Mouse (Mus musculus): Measurements from ENCODE around the gene Ndufb7. TPM values are rescaled to one million over a fixed set of nuclear protein-coding genes. Genes with fewer than 3 reads are reported as not detected.

Gene Ndufb7
- total RNA-seq, 2 experiments from 2014 or later: 144 to 147 TPM

- Histone ChIP-seq H3K4me3 (no peak overlapping the region), H3K27ac (peak overlapping the region; percentile 32; the same call in 1 of the 2 replicates)
- no peak for TF ChIP-seq CTCF (IDR thresholded peaks at IDR 0.05)
- intact Hi-C loops (cut with DNase I): no loop called here
- peak; percentile 11 to 12 for DNase-seq (ENCODE audit: extremely low spot score in 1 of 2, low spot score in 2 of 2)
Measured at GRCm38 (mm10) chr8:83577384-83577791, 10.9 kb downstream of the Ndufb7 start.

DNA sequence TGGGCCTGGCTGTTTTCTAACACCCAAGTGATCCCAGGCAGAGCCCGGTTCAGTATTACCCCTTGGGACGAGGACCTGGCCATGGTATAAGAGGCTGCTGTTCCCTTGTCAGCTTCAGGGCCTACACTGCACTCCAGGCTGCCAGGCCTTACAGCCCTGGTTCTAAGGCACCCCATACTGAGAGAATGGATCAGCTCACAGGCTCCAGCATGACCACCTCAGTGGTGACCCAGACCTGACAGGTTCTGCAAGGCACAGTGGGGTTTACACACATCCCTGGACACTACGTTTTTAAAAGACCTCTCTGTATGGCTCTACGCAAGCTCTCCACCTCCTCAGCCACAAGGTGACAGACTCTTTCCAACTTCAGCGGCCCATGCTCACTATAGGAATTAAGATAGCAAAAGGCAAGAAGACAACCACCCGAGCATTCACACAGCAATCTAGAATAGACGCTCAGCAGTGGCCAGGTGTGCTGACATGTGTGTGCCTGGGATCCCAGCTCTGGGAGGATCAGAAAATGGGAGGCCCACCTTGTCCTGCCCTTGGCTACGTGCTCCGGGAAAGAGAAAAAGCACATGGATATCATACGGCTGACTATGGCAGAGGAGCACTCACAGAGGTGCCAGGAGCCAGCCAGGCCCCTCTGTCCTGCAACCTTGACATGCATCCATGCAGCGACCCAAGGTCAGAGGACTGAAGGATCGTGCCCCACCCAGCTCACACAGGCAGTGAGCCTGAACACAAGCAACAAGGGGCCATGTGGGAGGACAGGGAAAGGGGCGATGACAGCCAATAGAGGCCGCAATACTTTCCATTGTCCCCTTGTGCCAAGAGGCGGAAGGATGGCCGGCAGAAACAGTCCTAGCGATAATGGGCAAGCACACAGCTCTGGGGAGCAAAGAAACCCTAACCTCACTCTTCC is 11.9 kb downstream of the Ndufb7 start:
- H3K27ac ChIP-seq: peak overlapping the region; percentile 24; the same call in 1 of the 2 replicates
- peak in 1 of 2 experiments; percentile 10 for DNase-seq (ENCODE audit: extremely low spot score in 1 of 2, low spot score in 2 of 2)
- H3K4me3 ChIP-seq: no peak overlapping the region
- intact Hi-C loops (cut with DNase I): no loop called here
- TF ChIP-seq CTCF (IDR thresholded peaks at IDR 0.05): no peak

GRCm38 (mm10) chr8:83579676-83580075 is 13.2 kb downstream of the Ndufb7 start:
- intact Hi-C loops (cut with DNase I): no loop called here
- no peak overlapping the region for H3K4me3 ChIP-seq
- no peak for TF ChIP-seq CTCF (IDR thresholded peaks at IDR 0.05)
- no peak for DNase-seq (ENCODE audit: extremely low spot score in 1 of 2, low spot score in 2 of 2)
- no peak overlapping the region for H3K27ac ChIP-seq

- DNase-seq (ENCODE audit: extremely low spot score in 1 of 2, low spot score in 2 of 2): peak in 1 of 2 experiments; percentile 6
- intact Hi-C loops (cut with DNase I): no loop called here
- no peak overlapping the region for H3K4me3 ChIP-seq
- no peak for TF ChIP-seq CTCF (IDR thresholded peaks at IDR 0.05)
- H3K27ac ChIP-seq: no peak overlapping the region
Measured at GRCm38 (mm10) chr8:83580826-83581225, 14.4 kb downstream of the Ndufb7 start.

- no peak for TF ChIP-seq CTCF (IDR thresholded peaks at IDR 0.05)
- intact Hi-C loops (cut with DNase I): no loop called here
- no peak for DNase-seq (ENCODE audit: extremely low spot score in 1 of 2, low spot score in 2 of 2)
- Histone ChIP-seq H3K27ac (no peak overlapping the region), H3K4me3 (no peak overlapping the region)
Measured at GRCm38 (mm10) chr8:83582226-83582625, 15.8 kb downstream of the Ndufb7 start.

GRCm38 (mm10) chr8:83583236-83583635 is 16.8 kb downstream of the Ndufb7 start:
- TF ChIP-seq CTCF (IDR thresholded peaks at IDR 0.05): no peak
- intact Hi-C loops (cut with DNase I): no loop called here
- H3K27ac ChIP-seq: no peak overlapping the region
- no peak for DNase-seq (ENCODE audit: extremely low spot score in 1 of 2, low spot score in 2 of 2)
- no peak overlapping the region for H3K4me3 ChIP-seq

- intact Hi-C loops (cut with DNase I): no loop called here
- no peak for TF ChIP-seq CTCF (IDR thresholded peaks at IDR 0.05)
- no peak for DNase-seq (ENCODE audit: extremely low spot score in 1 of 2, low spot score in 2 of 2)
- Histone ChIP-seq H3K4me3 (no peak overlapping the region), H3K27ac (no peak overlapping the region)
Measured at GRCm38 (mm10) chr8:83584771-83585170, 18.3 kb downstream of the Ndufb7 start.

DNA sequence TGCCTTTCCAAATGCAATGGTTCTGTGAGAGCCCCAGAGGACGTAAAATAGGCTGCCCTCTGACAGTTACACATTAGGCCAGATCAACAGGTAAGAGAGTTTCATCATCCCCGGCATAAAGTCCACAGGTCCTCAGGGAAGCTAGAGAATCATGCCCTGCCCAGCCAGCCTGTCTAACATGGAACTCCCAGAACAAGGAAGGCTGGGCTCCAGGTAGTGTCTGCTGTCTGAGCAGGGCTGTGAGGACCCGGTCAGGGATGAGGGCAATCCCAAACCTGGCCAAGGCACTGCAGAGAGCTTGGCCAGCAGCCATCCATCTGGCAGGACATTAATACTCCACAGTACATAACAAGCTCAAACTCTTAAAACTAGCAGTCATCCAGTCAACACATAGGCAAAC is 18.9 kb downstream of the Ndufb7 start:
- Histone ChIP-seq H3K4me3 (no peak overlapping the region), H3K27ac (no peak overlapping the region)
- no peak for DNase-seq (ENCODE audit: extremely low spot score in 1 of 2, low spot score in 2 of 2)
- TF ChIP-seq CTCF (IDR thresholded peaks at IDR 0.05): no peak
- intact Hi-C loops (cut with DNase I): no loop called here

- H3K4me3 ChIP-seq: no peak overlapping the region
Measured at GRCm38 (mm10) chr8:83587644-83588043, 21.2 kb downstream of the Ndufb7 start.

GRCm38 (mm10) chr8:83588886-83589285 is 22.4 kb downstream of the Ndufb7 start:
- H3K27ac ChIP-seq: no peak overlapping the region
- intact Hi-C loops (cut with DNase I): no loop called here
- DNase-seq (ENCODE audit: extremely low spot score in 1 of 2, low spot score in 2 of 2): no peak
- H3K4me3 ChIP-seq: no peak overlapping the region; the same call in 1 of the 2 replicates
- TF ChIP-seq CTCF (IDR thresholded peaks at IDR 0.05): no peak

More at GRCm38 (mm10) chr8:83587644-83588043, 21.2 kb downstream of the Ndufb7 start:
- DNase-seq (ENCODE audit: extremely low spot score in 1 of 2, low spot score in 2 of 2): no peak
- intact Hi-C loops (cut with DNase I): no loop called here
- H3K27ac ChIP-seq: no peak overlapping the region
- TF ChIP-seq CTCF (IDR thresholded peaks at IDR 0.05): no peak

- TF ChIP-seq CTCF (IDR thresholded peaks at IDR 0.05): peak; percentile 33
- Histone ChIP-seq H3K4me3 (no peak overlapping the region), H3K27ac (no peak overlapping the region)
- intact Hi-C loops (cut with DNase I): no loop called here
- DNase-seq (ENCODE audit: extremely low spot score in 1 of 2, low spot score in 2 of 2): no peak
Measured at GRCm38 (mm10) chr8:83590488-83591023, 24.1 kb downstream of the Ndufb7 start.

GRCm38 (mm10) chr8:83592682-83593081 is 26.2 kb downstream of the Ndufb7 start:
- no peak for TF ChIP-seq CTCF (IDR thresholded peaks at IDR 0.05)
- intact Hi-C loops (cut with DNase I): no loop called here
- H3K27ac ChIP-seq: no peak overlapping the region
- no peak for DNase-seq (ENCODE audit: extremely low spot score in 1 of 2, low spot score in 2 of 2)
- H3K4me3 ChIP-seq: peak overlapping the region; percentile 79

Data from left cerebral cortex, adult 2 months (tissue).